Mouse (Mus musculus) hindbrain, embryonic 13.5 days (tissue): ENCODE measurements around the gene Car8. TPM values are rescaled to one million over a fixed set of nuclear protein-coding genes. Genes with fewer than 3 reads are reported as not detected.

Experiments
- ATAC-seq: fragments of 200-750 bp; cut with Nextera tagmentation; 2 replicates; pipeline ENCODE4 v1.8.0; 2017; ENCODE audit warnings: moderate TSS enrichment; ENCODE audit not compliant: low FRiP score
- H3K27ac ChIP-seq: fragments of 300-500 bp; sonication (generic); 2 replicates; pipeline ENCODE4 v1.5.1; 2015; ENCODE audit warnings: inconsistent platforms, mild to moderate bottlenecking, moderate library complexity
- H3K27me3 ChIP-seq: fragments of 300-500 bp; sonication (generic); 2 replicates; pipeline ENCODE4 v1.6.1; 2015; ENCODE audit warnings: mild to moderate bottlenecking, inconsistent platforms
- H3K36me3 ChIP-seq: fragments of 300-500 bp; sonication (generic); 2 replicates; pipeline ENCODE4 v1.6.1; 2015; ENCODE audit warnings: mild to moderate bottlenecking, inconsistent platforms
- H3K4me1 ChIP-seq: fragments of 300-500 bp; sonication (generic); replicated peaks from 2 replicates; pipeline ENCODE4 v1.6.1; 2015; ENCODE audit warnings: inconsistent platforms
- H3K4me2 ChIP-seq: fragments of 300-500 bp; sonication (generic); 2 replicates; pipeline ENCODE4 v1.6.1; 2015; ENCODE audit warnings: inconsistent platforms, mild to moderate bottlenecking, moderate library complexity
- H3K4me3 ChIP-seq: fragments of 300-500 bp; sonication (generic); 2 replicates; pipeline ENCODE4 v1.5.1; 2015; ENCODE audit warnings: mild to moderate bottlenecking, inconsistent platforms
- H3K9ac ChIP-seq: fragments of 300-500 bp; sonication (generic); 2 replicates; pipeline ENCODE4 v1.6.1; 2015; ENCODE audit warnings: mild to moderate bottlenecking, inconsistent platforms
- H3K9me3 ChIP-seq: fragments of 300-500 bp; sonication (generic); 2 replicates; pipeline ENCODE4 v1.6.1; 2016; ENCODE audit warnings: inconsistent platforms
- WGBS: fragments of 180-500 bp; shearing (Covaris S2); methylation state at CpG from one replicate; pipeline ENCODE4 v1.1.7; 2015; 5-methylcytosine and 5-hydroxymethylcytosine counted together
- polyA plus RNA-seq: library from polyadenylated mRNA; unstranded; fragments of >200 nt; fragmentation: Nextera tagmentation; extraction: Ambion mirVana; gene quantifications from 2 replicates; pipeline ENCODE4 v1.2.1, GENCODE M21; 2015

Car8 gene
- polyA plus RNA-seq, 1 experiment from 2014 or later, result 2.4 TPM

GRCm38 (mm10) chr4:8218004-8218403, 20.8 kb downstream of the Car8 start:
- Histone ChIP-seq H3K27ac (no peak overlapping the region), H3K4me1 (no peaks in the 10 kb centered on the region), H3K9ac (no peak overlapping the region), H3K27me3 (no peaks in the 10 kb centered on the region), H3K9me3 (no peaks in the 10 kb centered on the region), H3K4me3 (no peak overlapping the region), H3K36me3 (no peaks in the 10 kb centered on the region), H3K4me2 (no peak overlapping the region)
- ATAC-seq, result no peak
- 78% methylated on average over 3 of the region's 3 CpGs for WGBS

DNA sequence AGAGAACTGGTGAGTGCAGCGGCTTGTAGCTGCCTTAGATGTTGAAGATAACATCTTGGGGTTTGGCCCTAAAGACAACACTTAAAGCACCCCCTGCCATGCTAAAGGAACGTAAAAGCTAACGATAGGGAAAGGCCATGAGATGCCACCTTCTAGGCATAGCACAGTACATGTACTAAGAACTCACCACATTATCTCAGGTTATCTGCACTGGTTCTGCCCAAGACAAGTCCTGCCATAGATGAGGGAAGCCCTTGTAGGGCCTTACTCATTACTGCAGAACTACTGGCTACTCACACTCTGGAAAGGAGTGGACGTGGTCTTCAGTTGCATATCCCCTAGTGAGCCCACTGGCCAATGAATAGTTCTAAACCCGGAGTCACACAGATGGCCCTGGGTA, 21.6 kb downstream of the Car8 start:
- H3K4me1 ChIP-seq, result no peaks in the 10 kb centered on the region
- no peak for ATAC-seq

DNA sequence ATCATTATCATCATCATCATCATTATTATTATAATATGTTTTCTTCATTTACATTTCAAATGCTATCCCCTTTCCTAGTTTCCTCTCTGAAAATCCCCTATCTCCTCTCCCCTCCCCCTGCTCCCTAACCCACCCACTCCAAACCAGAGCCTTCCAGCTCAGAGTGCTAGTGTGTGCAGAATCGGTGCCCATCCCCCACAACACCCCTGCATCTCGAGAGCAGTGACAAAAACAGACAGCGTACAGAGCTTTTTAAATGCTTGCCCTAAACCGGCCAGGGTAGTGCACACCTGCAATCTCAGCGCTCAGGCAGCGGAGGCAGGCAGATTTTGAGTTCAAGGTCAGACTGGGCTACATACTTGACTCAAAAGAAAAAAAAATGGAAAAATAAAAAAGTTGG, 22.3 kb downstream of the Car8 start:
- H3K27me3 ChIP-seq, result no peaks in the 10 kb centered on the region
- no peak overlapping the region for H3K4me3 ChIP-seq
- no peaks in the 10 kb centered on the region for H3K36me3 ChIP-seq
- H3K4me2 ChIP-seq, result no peak overlapping the region
- H3K27ac ChIP-seq, result no peak overlapping the region
- no peak overlapping the region for H3K9ac ChIP-seq
- no peaks in the 10 kb centered on the region for H3K9me3 ChIP-seq
- no peak for ATAC-seq
- H3K4me1 ChIP-seq, result no peaks in the 10 kb centered on the region
- WGBS, result 45% methylated on average over 6 of the region's 6 CpGs

More for the DNA sequence above, 21.6 kb downstream of the Car8 start:
- no peak overlapping the region for H3K9ac ChIP-seq
- no peaks in the 10 kb centered on the region for H3K27me3 ChIP-seq
- H3K4me3 ChIP-seq, result no peak overlapping the region
- no peaks in the 10 kb centered on the region for H3K36me3 ChIP-seq
- WGBS, result 76% methylated on average over 5 of the region's 5 CpGs
- no peak overlapping the region for H3K4me2 ChIP-seq
- H3K27ac ChIP-seq, result no peak overlapping the region
- no peaks in the 10 kb centered on the region for H3K9me3 ChIP-seq

GRCm38 (mm10) chr4:8213661-8214060, 25.2 kb downstream of the Car8 start:
- Histone ChIP-seq H3K4me3 (no peak overlapping the region), H3K9ac (no peak overlapping the region), H3K4me1 (no peaks in the 10 kb centered on the region), H3K4me2 (no peak overlapping the region), H3K27me3 (no peaks in the 10 kb centered on the region), H3K9me3 (no peaks in the 10 kb centered on the region), H3K27ac (no peak overlapping the region), H3K36me3 (no peaks in the 10 kb centered on the region)
- no peak for ATAC-seq
- WGBS, result 87% methylated on average over 2 of the region's 2 CpGs

DNA sequence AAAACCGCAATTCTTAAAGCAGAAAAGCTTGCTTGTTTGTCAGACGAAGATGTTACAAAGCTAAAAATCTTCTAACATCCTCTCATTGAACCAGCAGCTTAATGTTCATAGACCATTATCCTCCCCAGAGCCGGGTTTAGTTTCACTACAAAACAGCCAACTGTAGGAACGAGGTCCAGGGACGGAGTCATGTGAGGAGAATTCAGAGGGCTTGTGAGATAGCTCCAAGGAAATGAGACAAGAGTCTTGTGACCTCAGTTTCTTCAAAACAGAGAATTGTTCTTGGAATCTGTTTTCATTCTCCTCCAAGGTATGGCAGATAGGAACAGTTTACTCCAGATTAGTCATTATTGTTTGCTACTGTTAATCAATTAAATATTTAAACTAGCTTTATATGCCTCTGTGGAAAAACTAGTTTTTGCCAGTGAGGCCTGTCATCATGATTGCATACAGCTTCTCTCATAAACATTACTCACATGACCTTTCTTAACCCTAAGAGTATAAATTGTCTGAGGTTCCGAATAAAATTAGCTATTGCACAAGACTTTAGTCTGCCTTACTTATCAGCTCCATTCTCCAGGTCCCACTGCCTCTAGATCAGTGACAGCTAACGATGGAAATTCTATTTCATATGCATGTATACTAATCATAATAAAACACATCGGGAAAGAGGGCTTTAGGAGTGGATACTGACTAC, 25.8 kb downstream of the Car8 start:
- no peaks in the 10 kb centered on the region for H3K27me3 ChIP-seq
- 82% methylated on average over 8 of the region's 8 CpGs for WGBS
- no peak for ATAC-seq

GRCm38 (mm10) chr4:8210452-8210851, 28.4 kb downstream of the Car8 start:
- no peaks in the 10 kb centered on the region for H3K27me3 ChIP-seq
- H3K4me3 ChIP-seq, result no peak overlapping the region
- H3K9me3 ChIP-seq, result no peaks in the 10 kb centered on the region
- no peaks in the 10 kb centered on the region for H3K4me1 ChIP-seq
- H3K36me3 ChIP-seq, result no peaks in the 10 kb centered on the region
- no peak overlapping the region for H3K4me2 ChIP-seq
- ATAC-seq, result no peak
- H3K27ac ChIP-seq, result no peak overlapping the region
- no peak overlapping the region for H3K9ac ChIP-seq
- 94% methylated on average over 2 of the region's 2 CpGs for WGBS

More for the DNA sequence above, 25.8 kb downstream of the Car8 start:
- H3K9ac ChIP-seq, result no peak overlapping the region
- H3K9me3 ChIP-seq, result no peaks in the 10 kb centered on the region
- no peak overlapping the region for H3K27ac ChIP-seq
- H3K4me2 ChIP-seq, result no peak overlapping the region
- no peaks in the 10 kb centered on the region for H3K4me1 ChIP-seq
- no peak overlapping the region for H3K4me3 ChIP-seq
- no peaks in the 10 kb centered on the region for H3K36me3 ChIP-seq

DNA sequence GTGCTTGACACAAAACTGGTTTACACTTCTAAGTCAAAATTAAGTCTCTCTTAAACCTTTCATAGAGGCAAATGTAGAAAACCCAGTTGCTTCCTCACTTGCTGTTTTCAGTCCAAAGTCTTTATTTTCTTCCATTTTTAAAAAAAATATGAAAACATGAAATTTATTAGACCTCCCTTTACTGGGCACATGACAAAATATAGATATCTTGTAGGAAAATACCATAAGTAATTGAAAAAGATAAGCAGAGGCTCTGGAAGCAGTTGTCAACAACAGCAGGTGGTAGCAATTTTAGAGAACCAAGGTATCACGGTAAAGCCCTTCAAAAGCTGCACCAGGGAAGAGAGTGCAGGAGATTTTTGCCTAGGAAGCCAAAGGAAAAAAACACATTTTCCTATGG, 30.9 kb downstream of the Car8 start:
- H3K4me2 ChIP-seq, result no peak overlapping the region
- no peak for ATAC-seq
- H3K27ac ChIP-seq, result no peak overlapping the region
- WGBS, result 79% methylated on average over 1 of the region's 1 CpGs
- H3K4me1 ChIP-seq, result no peaks in the 10 kb centered on the region
- no peaks in the 10 kb centered on the region for H3K9me3 ChIP-seq
- H3K27me3 ChIP-seq, result no peaks in the 10 kb centered on the region
- no peaks in the 10 kb centered on the region for H3K36me3 ChIP-seq
- H3K9ac ChIP-seq, result no peak overlapping the region
- H3K4me3 ChIP-seq, result no peak overlapping the region

- H3K27me3 ChIP-seq, result no peaks in the 10 kb centered on the region
- no peak overlapping the region for H3K9ac ChIP-seq
- H3K27ac ChIP-seq, result no peak overlapping the region
- H3K36me3 ChIP-seq, result no peaks in the 10 kb centered on the region
- H3K4me3 ChIP-seq, result no peak overlapping the region
- H3K4me2 ChIP-seq, result no peak overlapping the region
- no peaks in the 10 kb centered on the region for H3K9me3 ChIP-seq
- no peak for ATAC-seq
- no peaks in the 10 kb centered on the region for H3K4me1 ChIP-seq
- 87% methylated on average over 6 of the region's 6 CpGs for WGBS
Observed at GRCm38 (mm10) chr4:8206918-8207573, 31.8 kb downstream of the Car8 start.

DNA sequence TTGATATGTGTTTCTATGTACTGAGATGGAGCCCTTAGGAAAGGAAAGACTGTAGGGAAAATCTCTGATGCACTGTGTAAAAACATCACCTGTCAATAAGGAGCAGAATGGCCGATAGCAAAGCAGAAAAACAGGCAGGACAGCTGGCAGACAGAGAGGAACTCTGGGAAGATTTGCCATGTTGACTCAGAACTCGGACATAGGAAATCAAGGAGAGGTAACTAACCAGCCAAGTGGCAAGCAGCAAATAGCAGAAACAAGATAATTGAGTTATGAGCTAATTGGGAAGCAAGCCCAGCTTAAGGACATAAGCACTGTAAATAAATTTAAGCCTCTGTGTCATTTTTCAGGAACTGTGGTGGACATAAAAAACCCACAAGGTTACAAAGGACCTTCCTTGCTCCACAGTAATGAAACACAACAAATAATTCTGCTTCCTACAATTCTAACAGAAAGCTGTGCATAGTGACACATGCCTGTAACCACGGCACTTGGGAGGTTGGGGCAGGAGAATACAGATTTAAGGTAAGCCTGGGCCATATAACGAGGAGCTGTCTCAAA, 33.7 kb downstream of the Car8 start:
- Histone ChIP-seq H3K4me2 (no peak overlapping the region), H3K27me3 (no peaks in the 10 kb centered on the region), H3K36me3 (no peaks in the 10 kb centered on the region), H3K27ac (no peak overlapping the region), H3K4me3 (no peak overlapping the region), H3K9ac (no peak overlapping the region), H3K4me1 (no peaks in the 10 kb centered on the region), H3K9me3 (no peaks in the 10 kb centered on the region)
- WGBS, result 76% methylated on average over 4 of the region's 4 CpGs
- ATAC-seq, result no peak

DNA sequence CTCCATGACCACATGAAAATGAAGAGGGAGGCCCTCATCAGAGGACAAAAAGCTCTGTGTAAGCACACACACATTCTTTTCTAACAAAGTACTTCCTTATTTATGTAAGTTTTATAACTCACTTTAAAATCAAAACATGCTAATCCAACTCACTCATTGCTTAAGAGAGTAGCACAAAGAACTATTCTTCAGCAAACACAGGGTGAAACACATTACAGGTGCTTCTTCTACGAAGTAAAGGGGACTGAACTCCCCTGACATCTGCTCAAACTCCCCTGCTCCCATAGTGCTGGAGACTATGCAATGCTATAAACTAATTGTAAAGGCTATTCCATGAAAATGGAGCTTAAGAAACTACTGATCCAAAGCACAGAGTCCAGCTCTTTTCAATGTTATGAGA, 35.5 kb downstream of the Car8 start:
- Histone ChIP-seq H3K4me2 (no peak overlapping the region), H3K27me3 (no peaks in the 10 kb centered on the region), H3K4me1 (no peaks in the 10 kb centered on the region), H3K4me3 (no peak overlapping the region), H3K9me3 (no peaks in the 10 kb centered on the region), H3K9ac (no peak overlapping the region), H3K27ac (no peak overlapping the region), H3K36me3 (no peaks in the 10 kb centered on the region)
- WGBS, result 42% methylated on average over 1 of the region's 1 CpGs
- ATAC-seq, result no peak

GRCm38 (mm10) chr4:8201631-8202030, 37.2 kb downstream of the Car8 start:
- Histone ChIP-seq H3K36me3 (no peaks in the 10 kb centered on the region), H3K27ac (no peak overlapping the region), H3K9ac (no peak overlapping the region), H3K4me2 (no peak overlapping the region), H3K4me1 (no peaks in the 10 kb centered on the region), H3K4me3 (no peak overlapping the region), H3K9me3 (no peaks in the 10 kb centered on the region), H3K27me3 (no peaks in the 10 kb centered on the region)
- WGBS, result 85% methylated on average over 2 of the region's 2 CpGs
- ATAC-seq, result no peak

GRCm38 (mm10) chr4:8200081-8200480, 38.8 kb downstream of the Car8 start:
- Histone ChIP-seq H3K4me2 (no peak overlapping the region), H3K4me1 (no peaks in the 10 kb centered on the region), H3K9ac (no peak overlapping the region), H3K4me3 (no peak overlapping the region), H3K9me3 (no peaks in the 10 kb centered on the region), H3K36me3 (no peaks in the 10 kb centered on the region), H3K27ac (no peak overlapping the region), H3K27me3 (no peaks in the 10 kb centered on the region)
- WGBS, result 86% methylated on average over 5 of the region's 5 CpGs
- ATAC-seq, result no peak

- no peaks in the 10 kb centered on the region for H3K9me3 ChIP-seq
- ATAC-seq, result no peak
- H3K27me3 ChIP-seq, result no peaks in the 10 kb centered on the region
- no peak overlapping the region for H3K4me2 ChIP-seq
- no peak overlapping the region for H3K27ac ChIP-seq
- 67% methylated on average over 5 of the region's 5 CpGs for WGBS
- H3K4me3 ChIP-seq, result no peak overlapping the region
- no peaks in the 10 kb centered on the region for H3K36me3 ChIP-seq
- no peaks in the 10 kb centered on the region for H3K4me1 ChIP-seq
- H3K9ac ChIP-seq, result no peak overlapping the region
Observed at GRCm38 (mm10) chr4:8198033-8198432, 40.8 kb downstream of the Car8 start.
